Mouse (Mus musculus): Measurements from ENCODE around the gene Tnr.

GRCm38 (mm10) chr1:159750876-159751275 is 227.3 kb downstream of the Tnr start:
- no peak for TF ChIP-seq POLR2A (IDR thresholded peaks at IDR 0.05; ENCODE audit: borderline replicate concordance, extremely low read depth, insufficient read depth, insufficient read length, poor library complexity, severe bottlenecking)
- TF ChIP-seq CTCF (IDR thresholded peaks at IDR 0.05; ENCODE audit: borderline replicate concordance, extremely low read depth, insufficient read depth, insufficient read length) = no peak
